10 mouse cellular contexts compared by ENCODE assay signal in genomic region chr10:123342591-123343236, GRCm38 (mm10).
DNase-seq lines count a peak whose midpoint lies in the region; ATAC-seq and TF ChIP-seq lines count a peak whose summit lies in the region.
"Had no signal": no experiment of that assay in that cellular context is flagged by ENCODE, and none has a peak within 500 bp of the region (broad histone marks: within the 10 kb centered on the region; RNA-seq: fewer than 3 reads in every experiment).

No protein-coding gene starts in this region.

- H3K9ac ChIP-seq in lung, embryonic 14.5 days = no peak overlapping the region
- H3K9ac ChIP-seq in forebrain, embryonic 14.5 days (ENCODE audit: low read length) = no peak overlapping the region
- H3K9ac ChIP-seq: embryonic facial prominence, embryonic 13.5 days; lung, embryonic 15.5 days had no signal

- TF ChIP-seq CTCF in lung, embryonic 14.5 days (IDR thresholded peaks at IDR 0.05; ENCODE audit: low read depth) = peak; percentile 72

- no peak overlapping the region for H3K4me2 ChIP-seq in lung, embryonic 14.5 days
- no peak overlapping the region for H3K4me2 ChIP-seq in forebrain, embryonic 14.5 days (ENCODE audit: low read length)
- H3K4me2 ChIP-seq: embryonic facial prominence, embryonic 13.5 days; lung, embryonic 15.5 days had no signal

- no peak; the same call in 1 of the 2 replicates for ATAC-seq in lung, embryonic 14.5 days (ENCODE audit: insufficient read depth)
- peak; percentile 40; the same call in 1 of the 2 replicates for ATAC-seq in forebrain, embryonic 14.5 days

- no peak overlapping the region for H3K4me3 ChIP-seq in lung, embryonic 14.5 days (ENCODE audit: low read depth, low read length)
- no peak overlapping the region for H3K4me3 ChIP-seq in forebrain, embryonic 14.5 days (ENCODE audit: low read depth, low read length)
- H3K4me3 ChIP-seq: embryonic facial prominence, embryonic 13.5 days; lung, embryonic 15.5 days had no signal

- H3K4me1 ChIP-seq in lung, embryonic 14.5 days (ENCODE audit: insufficient read depth) = no peaks in the 10 kb centered on the region
- no peaks in the 10 kb centered on the region for H3K4me1 ChIP-seq in forebrain, embryonic 14.5 days (ENCODE audit: control insufficient read depth, insufficient read depth, low read length)
- H3K4me1 ChIP-seq: embryonic facial prominence, embryonic 13.5 days; lung, embryonic 15.5 days had no signal

- DNase-seq in adrenal gland, adult 2 months = peak; percentile 8
- DNase-seq in adrenal gland, adult 18-20 months (ENCODE audit: low spot score in 2 of 2) = no peak
- DNase-seq in lung, embryonic 14.5 days = peak; percentile 78
- no peak for DNase-seq in lung, adult 18-20 months
- DNase-seq in forebrain, embryonic 14.5 days (ENCODE audit: low spot score) = peak; percentile 75
- DNase-seq in layer of hippocampus, postnatal 14 days (ENCODE audit: low spot score in 2 of 2) = peak; percentile 45 to 80
- peak; percentile 78 for DNase-seq in retina, postnatal 1 day
- DNase-seq in spleen, adult 12 weeks (ENCODE audit: low spot score) = no peak

- no peaks in the 10 kb centered on the region for H3K27me3 ChIP-seq in lung, embryonic 14.5 days (ENCODE audit: insufficient read depth, low read length)
- no peaks in the 10 kb centered on the region for H3K27me3 ChIP-seq in forebrain, embryonic 14.5 days (replicated peaks; ENCODE audit: control insufficient read depth, insufficient read depth, low read length)
- H3K27me3 ChIP-seq: embryonic facial prominence, embryonic 13.5 days; lung, embryonic 15.5 days had no signal

- no peaks in the 10 kb centered on the region for H3K9me3 ChIP-seq in lung, embryonic 14.5 days (ENCODE audit: low read depth, low read length)
- H3K9me3 ChIP-seq in forebrain, embryonic 14.5 days (replicated peaks; ENCODE audit: control insufficient read depth, low read length) = no peaks in the 10 kb centered on the region
- H3K9me3 ChIP-seq: embryonic facial prominence, embryonic 13.5 days; lung, embryonic 15.5 days had no signal

- H3K36me3 ChIP-seq in lung, embryonic 14.5 days (ENCODE audit: insufficient read depth) = no peaks in the 10 kb centered on the region
- no peaks in the 10 kb centered on the region for H3K36me3 ChIP-seq in forebrain, embryonic 14.5 days (ENCODE audit: control insufficient read depth, insufficient read depth, low read length)
- H3K36me3 ChIP-seq: embryonic facial prominence, embryonic 13.5 days; lung, embryonic 15.5 days had no signal

- no peak overlapping the region for H3K27ac ChIP-seq in lung, embryonic 14.5 days (ENCODE audit: low read depth)
- H3K27ac ChIP-seq in forebrain, embryonic 14.5 days (ENCODE audit: low read depth, low read length) = no peak overlapping the region
- H3K27ac ChIP-seq: embryonic facial prominence, embryonic 13.5 days; lung, embryonic 15.5 days had no signal

- 19% methylated on average over 5 of the region's 5 CpGs for WGBS in lung, embryonic 14.5 days
- 15% methylated on average over 5 of the region's 5 CpGs for WGBS in forebrain, embryonic 14.5 days

Comparison
In these comparisons a context has a peak if more than half of its experiments do, and no peak if none do; other contexts are left out.
1. DNase-seq: peak in adrenal gland, adult 2 months (single experiment), lung, embryonic 14.5 days (single experiment), forebrain, embryonic 14.5 days (single experiment), layer of hippocampus, postnatal 14 days (2 of 2) and retina, postnatal 1 day (single experiment); none in adrenal gland, adult 18-20 months (0 of 2), lung, adult 18-20 months (0 of 2) and spleen, adult 12 weeks (single experiment).